Mouse (Mus musculus) embryonic facial prominence, embryonic 12.5 days (tissue): Measurements from ENCODE around the gene Cdk19. TPM values are rescaled to one million over a fixed set of nuclear protein-coding genes. Genes with fewer than 3 reads are reported as not detected.

Experiments used
- ATAC-seq: fragments of 200-750 bp; cut with Nextera tagmentation; 2 replicates; pipeline ENCODE4 v1.8.0; 2017; ENCODE audit not compliant: insufficient number of reproducible peaks, insufficient read depth, low FRiP score, low TSS enrichment
- H3K27ac ChIP-seq: fragments of 300-500 bp; sonication (generic); 2 replicates; pipeline ENCODE4 v1.5.1; 2016; ENCODE audit warnings: mild to moderate bottlenecking
- H3K27me3 ChIP-seq: fragments of 300-500 bp; sonication (generic); 2 replicates; pipeline ENCODE4 v1.6.1; 2016; ENCODE audit warnings: mild to moderate bottlenecking, moderate library complexity
- H3K36me3 ChIP-seq: fragments of 300-500 bp; sonication (generic); 2 replicates; pipeline ENCODE4 v1.6.1; 2016; ENCODE audit warnings: mild to moderate bottlenecking
- H3K4me1 ChIP-seq: fragments of 300-500 bp; sonication (generic); 2 replicates; pipeline ENCODE4 v1.6.1; 2016
- H3K4me2 ChIP-seq: fragments of 300-500 bp; sonication (generic); replicated peaks from 2 replicates; pipeline ENCODE4 v1.6.1; 2016; ENCODE audit warnings: mild to moderate bottlenecking, moderate library complexity
- H3K4me3 ChIP-seq: fragments of 300-500 bp; sonication (generic); 2 replicates; pipeline ENCODE4 v1.5.1; 2016; ENCODE audit warnings: mild to moderate bottlenecking
- H3K9ac ChIP-seq: fragments of 300-500 bp; sonication (generic); 2 replicates; pipeline ENCODE4 v1.6.1; 2016; ENCODE audit warnings: mild to moderate bottlenecking, moderate library complexity
- H3K9me3 ChIP-seq: fragments of 300-500 bp; sonication (generic); 2 replicates; pipeline ENCODE4 v1.6.1; 2016; ENCODE audit warnings: mild to moderate bottlenecking, moderate library complexity
- WGBS: fragments of 180-500 bp; shearing (Covaris S2); methylation state at CpG from one replicate; pipeline ENCODE4 v1.1.7; 2016; 5-methylcytosine and 5-hydroxymethylcytosine counted together
- polyA plus RNA-seq: library from polyadenylated mRNA; unstranded; fragments of >200 nt; fragmentation: Nextera tagmentation; extraction: Ambion mirVana; gene quantifications from 2 replicates; pipeline ENCODE4 v1.2.1, GENCODE M21; 2016

Cdk19 gene
- polyA plus RNA-seq, 1 experiment from 2014 or later = 15.8 TPM

- no peak overlapping the region for H3K4me2 ChIP-seq
- H3K4me1 ChIP-seq = no peaks in the 10 kb centered on the region
- WGBS = 83% methylated on average over 5 of the region's 5 CpGs
- H3K9ac ChIP-seq = no peak overlapping the region
- ATAC-seq = no peak
- H3K4me3 ChIP-seq = no peak overlapping the region
- H3K36me3 ChIP-seq = peaks cover 46% of the 10 kb centered on the region
- no peaks in the 10 kb centered on the region for H3K9me3 ChIP-seq
- H3K27ac ChIP-seq = no peak overlapping the region
- H3K27me3 ChIP-seq = no peaks in the 10 kb centered on the region
These were observed 137.3 kb downstream of the Cdk19 start for GRCm38 (mm10) chr10:40476535-40477285.

GRCm38 (mm10) chr10:40477426-40478075 lies 138.2 kb downstream of the Cdk19 start:
- no peak for ATAC-seq
- Histone ChIP-seq H3K4me2 (no peak overlapping the region), H3K27me3 (no peaks in the 10 kb centered on the region), H3K4me1 (no peaks in the 10 kb centered on the region), H3K9me3 (no peaks in the 10 kb centered on the region), H3K36me3 (peaks cover 42% of the 10 kb centered on the region), H3K4me3 (no peak overlapping the region), H3K9ac (no peak overlapping the region), H3K27ac (no peak overlapping the region)
- 92% methylated on average over 18 of the region's 18 CpGs for WGBS

- Histone ChIP-seq H3K4me1 (no peaks in the 10 kb centered on the region), H3K4me3 (no peak overlapping the region), H3K9ac (no peak overlapping the region), H3K36me3 (peaks cover 33% of the 10 kb centered on the region), H3K4me2 (no peak overlapping the region), H3K27ac (no peak overlapping the region), H3K9me3 (no peaks in the 10 kb centered on the region), H3K27me3 (no peaks in the 10 kb centered on the region)
- ATAC-seq = no peak
- WGBS = 96% methylated on average over 3 of the region's 3 CpGs
These were observed 139.3 kb downstream of the Cdk19 start for GRCm38 (mm10) chr10:40478626-40479025.

- H3K9ac ChIP-seq = no peak overlapping the region
- no peaks in the 10 kb centered on the region for H3K27me3 ChIP-seq
- H3K27ac ChIP-seq = no peak overlapping the region
- ATAC-seq = no peak
- peaks cover 34% of the 10 kb centered on the region for H3K36me3 ChIP-seq
- H3K9me3 ChIP-seq = no peaks in the 10 kb centered on the region
- no peak overlapping the region for H3K4me3 ChIP-seq
- no peak overlapping the region for H3K4me2 ChIP-seq
- 86% methylated on average over 1 of the region's 1 CpGs for WGBS
- no peaks in the 10 kb centered on the region for H3K4me1 ChIP-seq
These were observed 139.9 kb downstream of the Cdk19 start for GRCm38 (mm10) chr10:40479216-40479615.

GRCm38 (mm10) chr10:40479621-40480193 lies 140.3 kb downstream of the Cdk19 start:
- Histone ChIP-seq H3K36me3 (peaks cover 32% of the 10 kb centered on the region), H3K9me3 (no peaks in the 10 kb centered on the region)
- WGBS = 75% methylated on average over 8 of the region's 8 CpGs

GRCm38 (mm10) chr10:40481534-40481933 lies 142.2 kb downstream of the Cdk19 start:
- H3K36me3 ChIP-seq = peaks cover 23% of the 10 kb centered on the region
- no peak overlapping the region for H3K4me2 ChIP-seq
- no peak overlapping the region for H3K4me3 ChIP-seq
- ATAC-seq = no peak
- H3K27ac ChIP-seq = no peak overlapping the region
- WGBS = 92% methylated on average over 3 of the region's 3 CpGs
- no peaks in the 10 kb centered on the region for H3K4me1 ChIP-seq
- no peak overlapping the region for H3K9ac ChIP-seq
- no peaks in the 10 kb centered on the region for H3K27me3 ChIP-seq
- H3K9me3 ChIP-seq = no peaks in the 10 kb centered on the region

More at GRCm38 (mm10) chr10:40479621-40480193, 140.3 kb downstream of the Cdk19 start:
- ATAC-seq = no peak
- no peak overlapping the region for H3K27ac ChIP-seq
- no peak overlapping the region for H3K4me3 ChIP-seq
- no peak overlapping the region for H3K9ac ChIP-seq
- no peak overlapping the region for H3K4me2 ChIP-seq
- no peaks in the 10 kb centered on the region for H3K4me1 ChIP-seq
- H3K27me3 ChIP-seq = no peaks in the 10 kb centered on the region

- 86% methylated on average over 6 of the region's 6 CpGs for WGBS
- ATAC-seq = no peak
- Histone ChIP-seq H3K27me3 (no peaks in the 10 kb centered on the region), H3K4me1 (no peaks in the 10 kb centered on the region), H3K27ac (no peak overlapping the region), H3K4me2 (no peak overlapping the region), H3K9ac (no peak overlapping the region), H3K36me3 (peaks cover 18% of the 10 kb centered on the region), H3K4me3 (no peak overlapping the region), H3K9me3 (no peaks in the 10 kb centered on the region)
These were observed 142.9 kb downstream of the Cdk19 start for GRCm38 (mm10) chr10:40482285-40482684.

GRCm38 (mm10) chr10:40489086-40489796 lies 149.9 kb downstream of the Cdk19 start:
- no peak overlapping the region for H3K4me2 ChIP-seq
- H3K4me3 ChIP-seq = no peak overlapping the region
- 0 out of 2 replicates have a peak, but pooled peaks cover 2% of the 10 kb centered on the region for H3K36me3 ChIP-seq
- no peaks in the 10 kb centered on the region for H3K27me3 ChIP-seq
- no peaks in the 10 kb centered on the region for H3K4me1 ChIP-seq
- no peak overlapping the region for H3K9ac ChIP-seq
- ATAC-seq = no peak
- 0 out of 2 replicates have a peak, but pooled peaks cover 3% of the 10 kb centered on the region for H3K9me3 ChIP-seq
- 87% methylated on average over 6 of the region's 6 CpGs for WGBS
- no peak overlapping the region for H3K27ac ChIP-seq

- Histone ChIP-seq H3K9ac (no peak overlapping the region), H3K27me3 (no peaks in the 10 kb centered on the region), H3K27ac (no peak overlapping the region), H3K4me3 (no peak overlapping the region), H3K4me2 (no peak overlapping the region), H3K9me3 (0 out of 2 replicates have a peak, but pooled peaks cover 3% of the 10 kb centered on the region), H3K36me3 (no peaks in the 10 kb centered on the region), H3K4me1 (no peaks in the 10 kb centered on the region)
- WGBS = 91% methylated on average over 7 of the region's 7 CpGs
- ATAC-seq = no peak
These were observed 151.8 kb downstream of the Cdk19 start for GRCm38 (mm10) chr10:40491131-40491530.

- Histone ChIP-seq H3K9ac (no peak overlapping the region), H3K9me3 (0 out of 2 replicates have a peak, but pooled peaks cover 3% of the 10 kb centered on the region), H3K4me1 (no peaks in the 10 kb centered on the region), H3K27ac (no peak overlapping the region), H3K27me3 (no peaks in the 10 kb centered on the region), H3K4me3 (no peak overlapping the region), H3K36me3 (no peaks in the 10 kb centered on the region), H3K4me2 (no peak overlapping the region)
- 86% methylated on average over 10 of the region's 10 CpGs for WGBS
- ATAC-seq = no peak
These were observed 152.4 kb downstream of the Cdk19 start for GRCm38 (mm10) chr10:40491748-40492147.
